Mouse (Mus musculus): Measurements from ENCODE around the gene Cep112.

- TF ChIP-seq TAL1 (IDR thresholded peaks at IDR 0.05; ENCODE audit: low read length): no peak
- TF ChIP-seq GATA1 (IDR thresholded peaks at IDR 0.05; ENCODE audit: low read length): no peak
Observed at GRCm38 (mm10) chr11:108890544-108890943, 465.6 kb downstream of the Cep112 start.

Data from erythroblast, embryonic 14.5 days (primary cell).